Mouse (Mus musculus): ENCODE results near the gene Nol9. TPM values are rescaled to one million over a fixed set of nuclear protein-coding genes. Genes with fewer than 3 reads are reported as not detected.
A peak's percentile ranks its signal among the peaks of the same experiment; 100 is the strongest.

Gene Nol9
- polyA plus RNA-seq (2015; fragmentation: Nextera tagmentation; extraction: Ambion mirVana), result 23.3 and 25.8 TPM in 2 replicates

DNA sequence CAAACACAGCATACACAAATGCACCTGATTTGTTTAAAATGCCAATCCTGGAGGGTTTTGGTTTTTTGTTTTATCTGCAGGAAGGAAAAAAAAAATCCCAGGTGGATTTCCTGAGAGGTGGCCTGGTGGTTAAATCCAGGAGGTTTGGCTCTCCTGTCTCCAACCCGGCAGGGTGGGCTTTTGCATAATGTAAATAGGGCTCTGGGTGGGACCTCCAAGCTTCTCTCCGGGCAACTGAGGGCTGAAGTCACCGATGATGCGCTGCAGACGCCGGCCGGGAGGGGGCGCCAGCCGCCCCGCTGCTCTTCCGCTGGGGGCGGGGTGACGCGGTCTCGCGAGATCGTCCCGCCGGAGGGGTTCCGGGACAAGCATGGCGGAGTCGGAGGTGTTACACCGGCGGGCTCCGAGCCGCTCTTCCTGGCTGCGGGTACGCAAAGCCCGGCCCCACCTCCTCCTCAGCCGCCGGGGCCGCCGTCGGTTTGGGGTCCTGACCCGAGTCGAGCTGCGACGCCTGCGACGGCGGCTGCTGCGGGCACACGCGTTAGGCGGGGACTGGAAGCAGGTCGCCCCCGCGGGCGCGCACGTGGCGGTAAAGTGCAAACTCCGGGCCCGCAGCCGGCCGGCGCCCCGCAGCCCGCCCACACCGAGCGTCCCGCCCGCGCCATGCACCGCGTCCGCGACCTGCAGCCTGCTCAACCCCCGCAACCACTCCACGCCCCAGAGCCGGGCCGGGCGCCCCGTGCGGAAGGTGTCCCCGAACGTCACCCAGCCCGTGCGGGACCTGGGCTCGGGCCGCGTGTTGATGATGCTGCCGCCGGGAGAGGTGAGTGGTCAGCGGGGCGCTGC, at the start of gene Nol9:
Gene Nol9, plus strand, starts transcription at position 337 of the 846 bp plus-strand sequence.
- Histone ChIP-seq H3K27ac (peak within 1 kb of the TSS; percentile 48; the same call in 1 of the 2 replicates), H3K4me3 (peak within 1 kb of the TSS; percentile 99), H3K27me3 (no peaks in the 10 kb centered on the region), H3K9ac (peak within 1 kb of the TSS; percentile 96), H3K36me3 (peaks cover 32% of the 10 kb centered on the region), H3K9me3 (no peaks in the 10 kb centered on the region), H3K4me2 (peak within 1 kb of the TSS; percentile 84), H3K4me1 (replicated peaks) (peaks cover 25% of the 10 kb centered on the region)
- under 1% methylated on average over 85 of the region's 86 CpGs for WGBS
- ATAC-seq (ENCODE audit: low FRiP score), result peak; percentile 86

DNA sequence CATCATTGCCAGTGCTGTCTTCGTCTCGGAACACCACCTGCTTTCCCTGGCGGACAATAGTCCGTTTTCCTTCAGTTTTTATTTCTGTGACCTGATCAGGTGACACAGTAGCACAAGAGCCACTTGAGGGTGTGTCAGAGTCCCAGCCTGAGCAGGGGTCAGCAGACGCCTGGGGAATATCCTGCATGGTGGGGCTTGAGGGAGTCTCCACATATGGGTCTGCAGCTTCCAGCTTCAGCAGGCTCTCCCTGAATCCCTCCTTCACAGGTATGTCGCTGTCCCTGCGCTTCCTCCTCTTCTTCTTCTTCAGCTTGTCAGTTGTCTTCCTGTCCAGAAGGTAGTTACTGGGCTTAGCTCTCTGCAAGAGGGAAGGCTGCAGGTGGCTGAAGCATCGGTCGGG, 47.0 kb upstream of the Nol9 start:
- Histone ChIP-seq H3K36me3 (peaks cover 24% of the 10 kb centered on the region), H3K4me3 (no peak overlapping the region), H3K27ac (no peak overlapping the region), H3K9me3 (no peaks in the 10 kb centered on the region), H3K9ac (no peak overlapping the region), H3K4me1 (replicated peaks) (peaks cover 37% of the 10 kb centered on the region), H3K27me3 (no peaks in the 10 kb centered on the region), H3K4me2 (no peak overlapping the region)
- ATAC-seq (ENCODE audit: low FRiP score), result no peak
- whole genome bisulfite sequencing, result 95% methylated on average over 9 of the region's 9 CpGs

DNA sequence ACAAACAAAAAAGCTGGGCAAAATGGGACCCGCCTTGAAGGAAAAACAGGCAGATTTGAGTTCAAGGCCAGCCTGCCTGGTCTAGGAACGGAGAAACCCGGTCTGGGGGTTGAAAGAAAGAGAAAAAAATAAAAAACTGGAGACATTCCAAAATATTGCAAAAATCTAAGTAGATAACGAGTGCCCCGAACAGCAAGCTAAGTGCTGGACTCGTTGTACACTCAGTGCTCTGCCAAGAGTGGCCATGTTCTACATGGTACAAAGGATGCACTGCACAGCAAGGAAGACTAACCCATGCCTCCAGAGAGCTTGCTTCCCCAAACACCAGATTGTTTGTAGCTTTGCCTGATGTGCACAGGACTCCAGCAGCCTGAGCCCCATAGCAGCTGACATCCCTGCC, 46.1 kb upstream of the Nol9 start:
- H3K4me3 ChIP-seq, result no peak overlapping the region
- H3K9me3 ChIP-seq, result no peaks in the 10 kb centered on the region
- ATAC-seq (ENCODE audit: low FRiP score), result no peak
- H3K4me2 ChIP-seq, result no peak overlapping the region
- 92% methylated on average over 6 of the region's 6 CpGs for WGBS
- peak overlapping the region; percentile 89; the same call in 1 of the 2 replicates for H3K9ac ChIP-seq
- H3K27me3 ChIP-seq, result no peaks in the 10 kb centered on the region
- no peak overlapping the region for H3K27ac ChIP-seq
- H3K4me1 ChIP-seq (replicated peaks), result peaks cover 37% of the 10 kb centered on the region
- H3K36me3 ChIP-seq, result peaks cover 24% of the 10 kb centered on the region

DNA sequence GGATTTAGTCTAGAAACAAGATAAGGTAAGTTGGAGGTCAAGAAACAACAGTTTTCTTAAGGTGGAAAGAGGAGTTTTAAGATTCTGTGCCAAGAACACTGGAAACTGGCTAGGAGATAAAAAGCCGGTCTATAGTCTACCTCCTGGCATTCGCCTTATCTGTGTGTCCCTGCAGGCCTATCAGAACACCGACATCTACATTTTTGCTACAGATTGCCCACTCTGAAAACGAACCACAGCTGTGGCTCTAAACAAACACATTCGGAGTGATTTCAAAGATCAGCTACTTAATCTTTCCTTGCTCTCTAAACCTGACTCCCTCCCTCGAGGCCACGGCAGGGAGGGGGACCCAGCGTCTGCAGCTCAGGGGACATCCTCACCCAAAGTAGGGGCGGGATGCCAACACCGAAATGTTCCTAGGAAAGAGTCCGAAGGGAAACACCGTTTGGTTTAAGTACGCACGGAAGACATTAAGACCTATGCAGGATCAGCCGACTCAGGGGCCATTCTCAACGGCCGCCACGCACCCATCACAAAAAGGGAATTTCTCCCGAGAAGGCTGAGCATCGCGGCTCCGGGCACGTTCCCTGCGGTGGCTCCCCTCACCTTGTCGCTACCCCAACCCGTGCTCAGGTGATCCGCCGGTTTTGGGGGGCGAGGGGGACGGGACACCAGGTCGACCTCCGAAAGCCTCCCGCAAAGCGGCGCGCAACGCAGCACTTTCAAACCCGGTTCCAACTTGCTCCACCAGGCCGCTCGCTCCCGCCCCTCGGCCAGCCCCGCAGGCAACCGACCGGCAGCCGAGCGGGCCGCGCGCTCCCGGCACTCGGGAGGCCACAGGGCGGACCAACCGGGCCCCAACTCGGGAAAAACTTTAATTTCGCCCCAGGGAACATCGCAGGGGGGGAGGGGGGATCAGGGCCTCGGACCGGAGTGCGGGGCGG, 44.6 kb upstream of the Nol9 start:
- no peaks in the 10 kb centered on the region for H3K9me3 ChIP-seq
- peak overlapping the region; percentile 89 for H3K9ac ChIP-seq
- peak overlapping the region; percentile 92 for H3K4me3 ChIP-seq
- peak overlapping the region; percentile 82; the same call in 1 of the 2 replicates for H3K27ac ChIP-seq
- H3K4me2 ChIP-seq, result peak overlapping the region; percentile 93
- under 1% methylated on average over 61 of the region's 61 CpGs for WGBS
- H3K27me3 ChIP-seq, result no peaks in the 10 kb centered on the region
- peaks cover 24% of the 10 kb centered on the region for H3K36me3 ChIP-seq
- peaks cover 26% of the 10 kb centered on the region for H3K4me1 ChIP-seq (replicated peaks)
- no peak for ATAC-seq (ENCODE audit: low FRiP score)

DNA sequence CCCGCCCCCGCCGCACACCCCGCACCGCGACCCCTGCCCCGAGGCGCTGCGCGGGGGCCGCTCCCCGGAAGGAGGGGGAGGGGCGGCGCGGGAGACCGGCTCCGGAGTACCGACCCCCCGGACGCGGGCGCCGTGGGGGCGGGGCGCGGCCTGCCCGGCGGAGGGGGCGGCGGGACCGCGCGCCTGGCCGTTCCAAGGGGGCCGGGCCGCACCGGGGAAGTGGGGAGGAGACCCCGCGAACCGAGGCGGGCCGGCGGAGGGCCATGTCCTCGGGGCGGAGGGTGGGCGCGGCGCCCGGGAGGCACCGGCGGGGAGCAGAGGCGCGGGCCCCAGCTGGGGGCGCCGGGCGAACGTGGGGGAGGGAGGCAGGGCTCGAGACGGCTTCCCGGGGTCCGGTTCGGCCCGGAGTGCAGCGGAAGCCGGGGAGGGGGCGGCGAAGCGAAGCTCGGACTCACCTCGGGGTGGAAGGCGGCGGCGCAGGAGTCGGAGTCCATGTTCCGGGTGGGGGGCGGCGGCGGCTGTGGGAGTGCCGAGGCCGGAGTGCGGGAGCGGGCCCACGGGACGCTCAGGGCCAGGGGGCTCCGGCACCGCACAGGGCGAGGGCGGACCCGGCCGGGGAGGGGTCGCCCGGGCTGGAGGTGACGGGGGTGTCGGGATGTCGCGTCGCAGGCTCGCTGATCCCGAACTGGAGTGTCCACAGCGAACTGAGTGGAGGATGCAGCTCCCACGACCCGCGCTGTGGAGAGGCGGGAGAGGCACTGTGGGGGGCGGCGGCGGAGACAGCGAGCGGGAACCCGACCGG, 43.5 kb upstream of the Nol9 start:
- under 1% methylated on average over 95 of the region's 111 CpGs for WGBS
- Histone ChIP-seq H3K27ac (peak overlapping the region; percentile 82), H3K9ac (peak overlapping the region; percentile 89), H3K36me3 (peaks cover 20% of the 10 kb centered on the region), H3K4me2 (peak overlapping the region; percentile 93), H3K9me3 (no peaks in the 10 kb centered on the region), H3K4me1 (replicated peaks) (peaks cover 26% of the 10 kb centered on the region), H3K4me3 (peak overlapping the region; percentile 92), H3K27me3 (no peaks in the 10 kb centered on the region)
- peak; percentile 68 for ATAC-seq (ENCODE audit: low FRiP score)

DNA sequence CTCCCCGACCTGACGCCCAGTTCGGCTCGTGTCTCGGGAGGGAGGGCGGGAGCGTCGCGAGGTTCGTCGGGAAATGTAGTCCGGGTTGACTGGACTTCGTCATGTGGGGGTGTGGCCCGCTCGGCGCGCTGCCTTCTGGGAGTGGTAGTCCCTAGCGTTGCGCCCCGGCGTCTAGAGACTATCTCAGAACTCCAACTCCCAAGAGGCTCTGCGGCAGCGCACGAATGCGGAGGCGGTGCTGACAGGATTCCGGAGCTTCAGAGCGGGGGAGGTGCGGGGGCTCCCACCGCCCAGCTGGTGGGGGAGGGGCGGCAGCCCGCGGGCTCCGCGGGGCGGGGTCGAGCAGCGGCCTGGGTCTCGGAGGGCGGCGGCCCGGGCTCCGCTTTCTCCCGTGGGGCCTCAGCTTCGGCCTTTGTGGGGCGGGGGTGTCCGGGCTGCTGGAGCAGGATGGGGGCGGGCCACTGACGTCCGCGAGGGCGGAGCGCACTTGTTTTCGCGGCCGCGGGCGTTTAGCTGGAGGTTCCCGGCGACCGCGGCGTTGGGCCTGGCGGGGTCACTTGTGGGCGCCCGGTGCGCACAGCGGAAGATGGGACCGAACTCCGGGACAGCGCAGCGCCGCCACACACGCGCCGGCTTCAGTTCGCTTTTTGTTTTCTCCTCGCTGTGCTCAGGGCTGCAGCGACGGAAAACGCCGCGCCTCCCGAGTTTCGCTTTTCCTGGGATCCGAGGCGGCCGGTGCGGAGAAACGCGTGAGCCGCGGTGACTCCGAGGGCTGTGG, 42.8 kb upstream of the Nol9 start, which contains the start of gene Phf13:
Gene Phf13, minus strand, starts transcription at position 86 of the 778 bp plus-strand sequence.
- Histone ChIP-seq H3K27me3 (no peaks in the 10 kb centered on the region), H3K4me3 (peak within 1 kb of the TSS; percentile 92), H3K27ac (peak within 1 kb of the TSS; percentile 91), H3K4me2 (peak within 1 kb of the TSS; percentile 93), H3K36me3 (peaks cover 12% of the 10 kb centered on the region), H3K9ac (peak within 1 kb of the TSS; percentile 89), H3K9me3 (no peaks in the 10 kb centered on the region), H3K4me1 (replicated peaks) (peaks cover 26% of the 10 kb centered on the region)
- peak; percentile 96 for ATAC-seq (ENCODE audit: low FRiP score)
- WGBS, result under 1% methylated on average over 81 of the region's 94 CpGs

DNA sequence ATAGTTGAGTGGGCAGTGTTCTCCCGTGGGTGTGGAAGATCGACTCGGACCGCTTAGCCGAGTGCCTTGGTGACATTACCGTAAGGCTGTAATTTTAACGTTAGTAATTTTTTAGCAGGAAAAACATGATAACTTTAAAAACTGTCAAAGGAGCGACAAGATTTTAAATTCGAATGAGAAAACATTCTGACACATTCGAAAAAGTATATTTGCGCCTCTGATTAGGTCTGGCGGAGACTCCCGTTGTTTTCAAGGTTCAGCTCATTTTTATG, 42.2 kb upstream of the Nol9 start:
- no peaks in the 10 kb centered on the region for H3K27me3 ChIP-seq
- peaks cover 26% of the 10 kb centered on the region for H3K4me1 ChIP-seq (replicated peaks)
- peaks cover 7% of the 10 kb centered on the region for H3K36me3 ChIP-seq
- no peaks in the 10 kb centered on the region for H3K9me3 ChIP-seq
- WGBS, result 8% methylated on average over 13 of the region's 13 CpGs
- H3K4me2 ChIP-seq, result peak overlapping the region; percentile 58
- H3K9ac ChIP-seq, result peak overlapping the region; percentile 89
- ATAC-seq (ENCODE audit: low FRiP score), result no peak
- H3K4me3 ChIP-seq, result peak overlapping the region; percentile 92
- H3K27ac ChIP-seq, result peak overlapping the region; percentile 91

DNA sequence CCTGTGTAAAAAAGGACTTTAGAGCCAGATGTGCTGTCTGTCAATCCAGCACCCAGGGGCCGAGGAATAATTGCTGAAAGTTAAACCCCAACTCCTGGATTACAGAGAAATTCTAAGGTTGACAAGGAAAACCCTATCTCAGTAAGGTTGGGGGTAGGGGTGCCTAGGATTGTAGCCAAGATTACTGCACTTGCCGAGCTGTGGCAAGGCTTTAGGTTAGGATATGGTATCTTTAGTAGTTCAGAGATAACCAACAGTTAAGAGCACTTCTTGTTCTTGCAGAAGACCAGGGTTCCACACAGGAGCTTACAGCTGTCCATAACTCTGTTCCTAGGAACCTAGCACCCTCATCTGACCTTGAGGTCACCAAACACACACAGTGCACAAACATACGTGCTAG, 41.4 kb upstream of the Nol9 start:
- 83% methylated on average over 3 of the region's 3 CpGs for WGBS

DNA sequence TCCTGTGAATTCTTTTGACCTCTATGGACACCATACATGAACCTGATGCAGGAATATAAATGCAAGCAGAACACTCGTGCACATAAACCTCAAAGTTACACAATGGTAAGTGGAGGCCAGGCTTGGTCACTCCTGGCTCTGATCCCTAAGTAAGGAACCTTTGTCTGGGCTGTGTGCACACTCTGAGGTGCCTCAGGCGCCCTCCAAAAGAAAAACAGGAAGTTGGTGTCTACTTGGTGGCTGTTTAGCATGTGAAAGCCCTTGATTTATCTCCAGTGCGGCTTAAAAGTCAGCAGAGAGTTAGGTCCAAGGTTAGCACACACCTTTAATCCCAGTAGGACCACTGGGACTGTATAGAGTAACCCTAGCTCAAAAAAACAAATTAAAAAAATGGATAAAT, 39.6 kb upstream of the Nol9 start:
- H3K9me3 ChIP-seq, result no peaks in the 10 kb centered on the region
- H3K27me3 ChIP-seq, result no peaks in the 10 kb centered on the region
- no peak overlapping the region for H3K4me2 ChIP-seq
- H3K27ac ChIP-seq, result no peak overlapping the region
- no peaks in the 10 kb centered on the region for H3K36me3 ChIP-seq
- no peak overlapping the region for H3K4me3 ChIP-seq
- peaks cover 13% of the 10 kb centered on the region for H3K4me1 ChIP-seq (replicated peaks)
- 58% methylated on average over 3 of the region's 3 CpGs for WGBS
- ATAC-seq (ENCODE audit: low FRiP score), result no peak
- H3K9ac ChIP-seq, result no peak overlapping the region

More for the DNA sequence above, 41.4 kb upstream of the Nol9 start:
- H3K9me3 ChIP-seq, result no peaks in the 10 kb centered on the region
- no peaks in the 10 kb centered on the region for H3K36me3 ChIP-seq
- no peak overlapping the region; the same call in 1 of the 2 replicates for H3K4me3 ChIP-seq
- ATAC-seq (ENCODE audit: low FRiP score), result no peak
- H3K9ac ChIP-seq, result peak overlapping the region; percentile 89
- peak overlapping the region; percentile 58 for H3K4me2 ChIP-seq
- H3K27ac ChIP-seq, result no peak overlapping the region
- H3K4me1 ChIP-seq (replicated peaks), result peaks cover 26% of the 10 kb centered on the region
- H3K27me3 ChIP-seq, result no peaks in the 10 kb centered on the region

DNA sequence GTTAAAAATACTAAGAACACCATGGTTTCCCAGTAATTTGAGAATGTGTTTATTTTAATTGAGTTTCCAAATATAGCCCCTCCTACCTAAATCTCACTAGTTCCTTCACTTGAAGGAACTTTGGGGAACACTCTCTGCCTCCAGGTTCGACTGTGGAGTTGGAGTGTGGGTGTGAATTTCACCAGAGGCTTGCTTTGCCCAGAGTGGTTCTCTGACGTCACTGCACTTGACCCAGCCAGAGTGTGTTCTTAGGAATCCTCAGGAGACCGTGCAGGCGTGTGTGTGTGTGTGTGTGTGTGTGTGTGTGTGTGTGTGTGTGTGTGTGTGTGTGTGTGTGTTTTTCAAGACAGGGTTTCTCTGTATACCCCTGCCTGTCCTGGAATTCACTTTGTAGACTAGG, 38.2 kb upstream of the Nol9 start:
- H3K4me3 ChIP-seq, result no peak overlapping the region
- no peak overlapping the region for H3K4me2 ChIP-seq
- no peaks in the 10 kb centered on the region for H3K36me3 ChIP-seq
- H3K4me1 ChIP-seq (replicated peaks), result peaks cover 9% of the 10 kb centered on the region
- no peak overlapping the region for H3K9ac ChIP-seq
- H3K27ac ChIP-seq, result no peak overlapping the region
- WGBS, result 70% methylated on average over 4 of the region's 4 CpGs
- no peaks in the 10 kb centered on the region for H3K9me3 ChIP-seq
- no peaks in the 10 kb centered on the region for H3K27me3 ChIP-seq
- no peak for ATAC-seq (ENCODE audit: low FRiP score)

DNA sequence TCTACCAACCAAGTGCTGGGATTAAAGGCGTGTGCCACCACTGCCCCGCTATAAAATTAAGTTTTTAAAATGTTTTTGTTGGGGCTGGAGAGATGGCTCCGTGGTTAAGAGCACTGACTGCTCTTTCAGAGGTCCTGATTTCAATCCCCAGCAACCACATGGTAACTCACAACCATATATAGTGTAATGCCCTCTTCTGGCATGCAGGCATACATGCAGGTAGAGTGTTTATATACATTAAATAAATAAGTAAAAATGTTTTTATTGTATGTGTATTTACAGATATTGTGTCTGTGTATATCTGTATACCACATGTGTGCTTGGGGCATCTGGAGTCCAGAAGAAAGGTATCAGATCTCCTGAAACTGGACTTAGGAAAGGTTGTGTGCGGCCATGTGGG, 37.8 kb upstream of the Nol9 start:
- Histone ChIP-seq H3K4me3 (no peak overlapping the region), H3K36me3 (no peaks in the 10 kb centered on the region), H3K4me2 (no peak overlapping the region), H3K27me3 (peaks cover 2% of the 10 kb centered on the region), H3K9me3 (no peaks in the 10 kb centered on the region), H3K9ac (no peak overlapping the region), H3K4me1 (replicated peaks) (peaks cover 9% of the 10 kb centered on the region), H3K27ac (no peak overlapping the region)
- 62% methylated on average over 4 of the region's 4 CpGs for WGBS
- no peak for ATAC-seq (ENCODE audit: low FRiP score)

Data from hindbrain, embryonic 13.5 days (tissue).